Mouse (Mus musculus): Measurements from ENCODE around the gene Polr1e. TPM values are rescaled to one million over a fixed set of nuclear protein-coding genes. Genes with fewer than 3 reads are reported as not detected.
"Not testable (repeated sequence)": the region's sequence is repeated elsewhere in the genome, so short reads cannot be mapped to it uniquely, and the experiment has no call there.

The Polr1e gene
- total and polyA plus RNA-seq, 3 experiments, result 37.2 to 87.7 (median 78.6) TPM

DNA sequence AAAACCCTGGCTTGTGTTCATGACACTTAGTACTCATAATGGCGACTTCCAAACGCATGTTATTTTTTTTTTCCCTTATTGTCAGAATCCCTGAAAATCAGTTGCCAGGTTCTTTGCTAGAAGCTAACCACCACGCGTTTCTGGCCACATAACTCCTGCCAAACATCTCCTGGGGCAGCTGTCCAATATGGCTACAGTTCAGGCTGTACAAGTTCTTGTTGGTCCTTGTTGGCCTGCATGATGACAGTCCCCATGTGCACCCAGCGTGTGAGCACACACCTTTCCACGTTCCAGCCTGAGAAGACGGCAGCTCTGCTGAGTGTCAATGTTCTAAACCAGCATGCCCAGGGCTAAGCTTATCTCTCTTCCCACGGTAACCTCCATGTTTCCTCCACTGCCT lies 37.1 kb downstream of the Polr1e start:
- Histone ChIP-seq H3K9me3 (replicated peaks; ENCODE audit: low read length) (no peaks in the 10 kb centered on the region), H3K36me3 (replicated peaks in 1 of 2; ENCODE audit: control insufficient read depth in 1 of 2, insufficient read depth in 1 of 2, low read length in 1 of 2) (no peaks in the 10 kb centered on the region), H3K4me3 (replicated peaks in 1 of 3; ENCODE audit: low read depth in 2 of 3, low read length in 2 of 3, poor library complexity in 1 of 3) (no peak overlapping the region), H3K4me2 (ENCODE audit: insufficient read depth, low read depth, poor library complexity, severe bottlenecking) (no peak overlapping the region), H3K27ac (ENCODE audit: insufficient read depth, low read depth) (no peak overlapping the region), H3K4me1 (ENCODE audit: control insufficient read depth in 1 of 2, insufficient read depth in 2 of 2) (no peaks in the 10 kb centered on the region), H3K27me3 (replicated peaks) (no peaks in the 10 kb centered on the region), H3K79me2 (replicated peaks; ENCODE audit: control insufficient read depth, extremely low read depth, insufficient read depth, poor library complexity, severe bottlenecking) (no peaks in the 10 kb centered on the region), H3K9ac (ENCODE audit: insufficient read depth, low read depth) (no peak overlapping the region)
- TF ChIP-seq ZKSCAN1 (IDR thresholded peaks at IDR 0.05; ENCODE audit: borderline replicate concordance, low read depth, low read length) (no peak), BHLHE40 (IDR thresholded peaks at IDR 0.05; ENCODE audit: low read depth, low read length) (no peak), USF2 (conservative IDR thresholded peaks at IDR 0.05; ENCODE audit: low read depth, low read length) (no peak), USF1 (IDR thresholded peaks at IDR 0.05; ENCODE audit: low read depth, low read length) (no peak), ZNF384 (IDR thresholded peaks at IDR 0.05; ENCODE audit: low read depth, low read length) (no peak), UBTF (IDR thresholded peaks at IDR 0.05; ENCODE audit: low read depth, low read length) (no peak), MAX (IDR thresholded peaks at IDR 0.05; ENCODE audit: low read length) (no peak), NRF1 (IDR thresholded peaks at IDR 0.05; ENCODE audit: low read depth, low read length) (no peak), MYC (IDR thresholded peaks at IDR 0.05; ENCODE audit: low read depth, low read length) (no peak), ZC3H11A (IDR thresholded peaks at IDR 0.05; ENCODE audit: low read depth, low read length) (no peak), CHD1 (IDR thresholded peaks at IDR 0.05; ENCODE audit: low read depth, low read length) (no peak), E2F4 (IDR thresholded peaks at IDR 0.05; ENCODE audit: insufficient replicate concordance, low read depth, low read length) (no peak), TCF12 (IDR thresholded peaks at IDR 0.05; ENCODE audit: low read depth, low read length) (no peak), KAT2A (IDR thresholded peaks at IDR 0.05; ENCODE audit: insufficient replicate concordance, low read length) (no peak), JUN (IDR thresholded peaks at IDR 0.05; ENCODE audit: insufficient read depth, low read depth, low read length) (no peak), POLR2A (IDR thresholded peaks at IDR 0.05; ENCODE audit: low read depth, low read length) (no peak)
- DNase-seq (ENCODE audit: extremely low read depth), result no peak
- in situ Hi-C loops (cut with MboI; ENCODE audit: low pct_ligation_motif_present, low pct_unique_long_range_greater_than_20kb, low sequenced_read_pairs) (no loop called here), dilution Hi-C loops (cut with MboI; ENCODE audit: extremely low pct_ligation_motif_present, extremely low pct_unique_long_range_greater_than_20kb, low sequenced_read_pairs) (no loop called here)

DNA sequence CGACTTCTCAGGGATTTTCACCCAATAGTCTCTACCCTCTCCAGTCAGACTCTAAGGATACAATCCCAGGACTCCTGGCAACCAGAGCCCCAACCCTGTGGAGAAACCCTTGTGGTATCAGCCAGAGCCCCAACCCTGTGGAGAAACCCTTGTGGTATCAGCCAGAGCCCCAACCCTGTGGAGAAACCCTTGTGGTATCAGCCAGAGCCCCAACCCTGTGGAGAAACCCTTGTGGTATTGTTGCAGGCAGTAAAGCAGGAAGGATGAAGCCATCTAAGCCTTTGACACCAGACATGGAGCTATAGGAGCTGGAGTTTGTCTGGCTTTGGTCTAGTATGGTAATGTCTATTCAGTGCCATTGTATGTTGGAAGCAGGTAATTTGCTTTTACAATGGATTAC lies 45.5 kb downstream of the Polr1e start:
- H3K9ac ChIP-seq (ENCODE audit: insufficient read depth, low read depth); dilution Hi-C loops (cut with MboI; ENCODE audit: extremely low pct_ligation_motif_present, extremely low pct_unique_long_range_greater_than_20kb, low sequenced_read_pairs): not testable (repeated sequence)

More for the DNA sequence above, 45.5 kb downstream of the Polr1e start:
- H3K27ac ChIP-seq (ENCODE audit: insufficient read depth, low read depth); H3K4me3 ChIP-seq (replicated peaks in 1 of 3; ENCODE audit: low read depth in 2 of 3, low read length in 2 of 3, poor library complexity in 1 of 3); H3K9me3 ChIP-seq (replicated peaks; ENCODE audit: low read length); H3K4me2 ChIP-seq (ENCODE audit: insufficient read depth, low read depth, poor library complexity, severe bottlenecking); H3K79me2 ChIP-seq (replicated peaks; ENCODE audit: control insufficient read depth, extremely low read depth, insufficient read depth, poor library complexity, severe bottlenecking); DNase-seq (ENCODE audit: extremely low read depth); H3K27me3 ChIP-seq (replicated peaks); in situ Hi-C loops (cut with MboI; ENCODE audit: low pct_ligation_motif_present, low pct_unique_long_range_greater_than_20kb, low sequenced_read_pairs); H3K36me3 ChIP-seq (replicated peaks in 1 of 2; ENCODE audit: control insufficient read depth in 1 of 2, insufficient read depth in 1 of 2, low read length in 1 of 2): not testable (repeated sequence)
- H3K4me1 ChIP-seq (ENCODE audit: control insufficient read depth in 1 of 2, insufficient read depth in 2 of 2), result peaks cover 0 to 30% of the 10 kb centered on the region in 2 experiments; a peak in 3 of 4 replicates
